Mouse (Mus musculus) large intestine, adult 2 months (tissue): Measurements from ENCODE around the gene Zfp609. TPM values are rescaled to one million over a fixed set of nuclear protein-coding genes. Genes with fewer than 3 reads are reported as not detected.
A peak's percentile ranks its signal among the peaks of the same experiment; 100 is the strongest.
"Not testable (repeated sequence)": the region's sequence is repeated elsewhere in the genome, so short reads cannot be mapped to it uniquely, and the experiment has no call there.

Experiments used
- DNase-seq: peaks from one replicate; pipeline ENCODE4 v3.0.0-alpha.2; 2012; ENCODE audit warnings: low read depth, low spot score
- WGBS: fragments of 180-500 bp; shearing (Covaris S2); methylation state at CpG from one replicate; pipeline ENCODE4 v1.1.7; 2018; 5-methylcytosine and 5-hydroxymethylcytosine counted together
- polyA plus RNA-seq: library from polyadenylated mRNA; depleted of rRNA; stranded (reverse); fragments of >200 nt; gene quantifications from 2 replicates; pipeline ENCODE4 v1.2.3, GENCODE M21; 2012

Zfp609 gene
- polyA plus RNA-seq, 1 experiment = 4.6 TPM

GRCm38 (mm10) chr9:65822011-65822410 lies 5.4 kb downstream of the Zfp609 start:
- DNase-seq = no peak
- WGBS = 70% methylated on average over 4 of the region's 4 CpGs

- 41% methylated on average over 2 of the region's 2 CpGs for WGBS
- no peak for DNase-seq
These were observed 7.1 kb downstream of the Zfp609 start for GRCm38 (mm10) chr9:65820301-65820700.

- DNase-seq = no peak
- WGBS = 91% methylated on average over 2 of the region's 2 CpGs
These were observed 9.0 kb downstream of the Zfp609 start for GRCm38 (mm10) chr9:65818402-65818801.

GRCm38 (mm10) chr9:65812841-65813240 lies 14.5 kb downstream of the Zfp609 start:
- WGBS = 57% methylated on average over 2 of the region's 2 CpGs

GRCm38 (mm10) chr9:65811784-65812183 lies 15.6 kb downstream of the Zfp609 start:
- no peak for DNase-seq
- 88% methylated on average over 1 of the region's 1 CpGs for WGBS

More at GRCm38 (mm10) chr9:65812841-65813240, 14.5 kb downstream of the Zfp609 start:
- DNase-seq = no peak

GRCm38 (mm10) chr9:65807818-65808217 lies 19.5 kb downstream of the Zfp609 start:
- no peak for DNase-seq
- WGBS = 59% methylated on average over 1 of the region's 1 CpGs

- 62% methylated on average over 5 of the region's 5 CpGs for WGBS
- no peak for DNase-seq
These were observed 20.1 kb downstream of the Zfp609 start for GRCm38 (mm10) chr9:65807251-65807650.

- DNase-seq = no peak
- 76% methylated on average over 4 of the region's 4 CpGs for WGBS
These were observed 27.6 kb downstream of the Zfp609 start for GRCm38 (mm10) chr9:65799770-65800169.

GRCm38 (mm10) chr9:65795651-65796050 lies 31.7 kb downstream of the Zfp609 start:
- 90% methylated on average over 2 of the region's 2 CpGs for WGBS
- no peak for DNase-seq

- no peak for DNase-seq
- 95% methylated on average over 7 of the region's 7 CpGs for WGBS
These were observed 33.1 kb downstream of the Zfp609 start for GRCm38 (mm10) chr9:65794313-65794712.

- no peak for DNase-seq
- WGBS = 78% methylated on average over 3 of the region's 3 CpGs
These were observed 33.9 kb downstream of the Zfp609 start for GRCm38 (mm10) chr9:65793506-65793905.

GRCm38 (mm10) chr9:65793086-65793485 lies 34.3 kb downstream of the Zfp609 start:
- 67% methylated on average over 3 of the region's 3 CpGs for WGBS
- no peak for DNase-seq

- DNase-seq = no peak
These were observed 35.5 kb downstream of the Zfp609 start for GRCm38 (mm10) chr9:65791846-65792245.

GRCm38 (mm10) chr9:65791106-65791505 lies 36.3 kb downstream of the Zfp609 start:
- 66% methylated on average over 4 of the region's 4 CpGs for WGBS
- no peak for DNase-seq

GRCm38 (mm10) chr9:65789788-65790187 lies 37.6 kb downstream of the Zfp609 start:
- 92% methylated on average over 3 of the region's 3 CpGs for WGBS

GRCm38 (mm10) chr9:65788556-65788955 lies 38.8 kb downstream of the Zfp609 start:
- WGBS = 55% methylated on average over 4 of the region's 4 CpGs
- DNase-seq = no peak

More at GRCm38 (mm10) chr9:65789788-65790187, 37.6 kb downstream of the Zfp609 start:
- no peak for DNase-seq

GRCm38 (mm10) chr9:65787829-65788344 lies 39.5 kb downstream of the Zfp609 start:
- no peak for DNase-seq
- 63% methylated on average over 4 of the region's 4 CpGs for WGBS

- 34% methylated on average over 8 of the region's 8 CpGs for WGBS
- DNase-seq = peak; percentile 21
These were observed 40.2 kb downstream of the Zfp609 start for GRCm38 (mm10) chr9:65786885-65787787.

GRCm38 (mm10) chr9:65785772-65786368 lies 41.5 kb downstream of the Zfp609 start:
- DNase-seq = no peak
- 81% methylated on average over 4 of the region's 4 CpGs for WGBS

GRCm38 (mm10) chr9:65779619-65780018 lies 47.7 kb downstream of the Zfp609 start:
- 50% methylated on average over 3 of the region's 3 CpGs for WGBS
- DNase-seq = not testable (repeated sequence)
